Mouse (Mus musculus) kidney, adult 9 months (tissue): Measurements from ENCODE around the gene Trak1.
A peak's percentile ranks its signal among the peaks of the same experiment; 100 is the strongest.
"Not testable (repeated sequence)": the region's sequence is repeated elsewhere in the genome, so short reads cannot be mapped to it uniquely, and the experiment has no call there.

Experiments used
- DNase-seq: peaks from one replicate; pipeline ENCODE4 v3.0.0; 2022

Trak1 gene

GRCm38 (mm10) chr9:121443696-121444366, 146.5 kb downstream of the Trak1 start:
- peak; percentile 39 for DNase-seq

- DNase-seq = no peak
These were observed 147.0 kb downstream of the Trak1 start for GRCm38 (mm10) chr9:121444367-121444707.

DNA sequence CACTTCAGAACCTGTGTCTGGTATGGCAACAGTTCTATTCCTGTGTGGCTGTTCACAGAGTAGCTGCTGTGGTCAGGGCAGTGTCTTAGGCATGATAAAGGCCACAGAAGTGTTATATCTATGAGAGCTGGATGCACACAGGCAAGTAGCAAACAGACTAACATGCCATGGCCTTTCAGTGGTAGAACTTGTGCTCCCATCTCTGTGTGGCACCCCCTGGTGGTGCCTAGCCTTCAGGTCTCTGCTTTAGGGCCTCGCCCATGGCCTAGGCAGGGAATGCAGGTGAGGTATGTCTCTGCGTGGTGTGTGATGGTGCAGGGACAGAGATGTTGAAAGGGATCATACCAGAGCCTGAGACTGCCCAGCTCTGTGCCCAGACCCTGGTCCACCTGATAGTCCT, 148.1 kb downstream of the Trak1 start:
- DNase-seq = peak; percentile 43

DNA sequence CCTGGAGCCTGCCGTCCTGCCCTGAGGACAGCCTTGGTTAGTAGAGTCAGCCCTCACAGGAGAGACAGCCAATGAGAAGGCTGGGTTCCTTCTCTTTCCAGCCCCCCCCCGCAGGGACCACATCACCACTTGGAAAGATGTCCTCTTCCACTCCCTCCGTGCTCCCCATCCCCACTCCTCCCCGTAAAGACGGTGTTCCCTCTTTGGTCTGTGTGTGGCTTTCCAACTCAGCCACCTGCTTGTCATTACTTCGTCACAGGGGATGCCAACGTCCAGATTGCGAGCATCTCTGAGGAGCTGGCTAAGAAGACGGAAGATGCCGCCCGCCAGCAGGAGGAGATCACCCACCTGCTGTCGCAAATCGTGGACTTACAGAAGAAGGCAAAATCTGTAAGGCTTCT, 149.1 kb downstream of the Trak1 start:
- no peak for DNase-seq

DNA sequence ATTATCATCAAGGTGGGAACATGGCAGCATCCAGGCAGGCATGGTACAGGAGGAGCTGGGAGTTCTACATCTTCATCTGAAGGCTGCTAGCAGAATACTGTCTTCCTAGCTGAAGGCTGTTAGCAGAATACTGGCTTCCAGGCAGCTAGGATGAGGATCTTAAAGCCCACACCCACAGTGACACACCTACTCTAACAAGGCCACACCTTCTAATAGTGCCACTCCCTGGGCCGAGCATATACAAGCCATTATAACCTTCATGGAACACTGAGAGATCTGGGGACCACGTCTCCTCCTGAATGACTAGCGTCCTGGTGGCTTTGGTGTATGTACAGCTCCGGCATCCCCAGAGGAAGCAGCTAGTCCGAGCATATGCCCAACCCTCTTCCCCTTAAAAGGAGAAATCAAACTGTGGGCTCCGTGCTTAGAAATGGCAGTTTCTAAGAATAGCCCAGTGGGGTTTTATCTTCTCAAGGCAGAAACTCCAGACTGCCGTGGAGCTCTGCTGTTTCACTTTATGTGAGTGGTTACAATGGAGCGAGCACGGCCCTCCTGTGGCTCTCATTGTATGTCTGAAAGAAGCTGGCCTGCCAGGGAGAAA, 155.1 kb downstream of the Trak1 start:
- DNase-seq = not testable (repeated sequence)

GRCm38 (mm10) chr9:121454891-121455290, 157.6 kb downstream of the Trak1 start:
- DNase-seq = no peak

GRCm38 (mm10) chr9:121456739-121457515, 159.6 kb downstream of the Trak1 start:
- DNase-seq = no peak

DNA sequence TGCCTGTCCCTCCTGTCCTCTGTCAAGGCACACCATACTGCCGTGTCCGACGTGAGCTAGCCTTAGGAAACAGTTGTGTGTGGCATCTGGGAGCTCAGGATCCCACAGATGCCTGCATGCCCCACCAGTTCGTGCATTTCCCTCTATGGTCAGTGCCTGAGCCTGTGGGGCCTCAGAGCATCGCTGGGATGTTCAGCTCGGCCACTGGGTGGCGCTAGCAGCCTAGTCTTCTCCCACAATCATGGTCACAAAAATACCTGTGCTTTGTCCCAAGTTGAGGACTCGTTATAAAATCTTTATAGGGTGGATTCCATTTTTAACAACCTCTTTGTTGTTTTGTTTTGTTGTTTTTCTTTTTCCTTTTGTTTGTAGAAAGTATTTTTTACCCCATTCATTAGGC, 161.2 kb downstream of the Trak1 start:
- peak; percentile 47 for DNase-seq

GRCm38 (mm10) chr9:121459950-121460349, 162.6 kb downstream of the Trak1 start:
- DNase-seq = no peak

- DNase-seq = no peak
These were observed 163.2 kb downstream of the Trak1 start for GRCm38 (mm10) chr9:121460527-121460926.

- DNase-seq = no peak
These were observed 170.2 kb downstream of the Trak1 start for GRCm38 (mm10) chr9:121467460-121467859.

- no peak for DNase-seq
These were observed 172.4 kb downstream of the Trak1 start for GRCm38 (mm10) chr9:121469711-121470110.

DNA sequence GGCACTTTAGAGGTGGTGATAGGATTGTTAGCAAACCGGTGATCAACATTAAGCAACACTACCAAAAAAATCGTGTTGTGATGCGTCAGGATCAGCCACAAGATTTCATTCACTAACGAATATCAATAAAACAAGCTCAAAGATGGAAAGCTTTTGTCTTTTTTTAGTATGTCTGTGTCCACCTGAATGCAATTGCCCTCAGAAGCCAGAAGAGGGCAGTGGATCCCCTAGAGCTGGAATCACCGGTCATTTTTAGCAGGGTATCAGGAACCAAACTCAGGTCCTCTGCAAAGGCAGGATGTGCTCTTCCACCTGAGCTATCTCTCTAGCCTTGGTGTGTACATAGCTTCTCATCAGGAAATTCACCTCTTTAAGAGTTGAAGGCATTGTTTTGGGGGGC, 177.5 kb downstream of the Trak1 start:
- no peak for DNase-seq

GRCm38 (mm10) chr9:121475488-121476452, 178.5 kb downstream of the Trak1 start:
- DNase-seq = no peak

DNA sequence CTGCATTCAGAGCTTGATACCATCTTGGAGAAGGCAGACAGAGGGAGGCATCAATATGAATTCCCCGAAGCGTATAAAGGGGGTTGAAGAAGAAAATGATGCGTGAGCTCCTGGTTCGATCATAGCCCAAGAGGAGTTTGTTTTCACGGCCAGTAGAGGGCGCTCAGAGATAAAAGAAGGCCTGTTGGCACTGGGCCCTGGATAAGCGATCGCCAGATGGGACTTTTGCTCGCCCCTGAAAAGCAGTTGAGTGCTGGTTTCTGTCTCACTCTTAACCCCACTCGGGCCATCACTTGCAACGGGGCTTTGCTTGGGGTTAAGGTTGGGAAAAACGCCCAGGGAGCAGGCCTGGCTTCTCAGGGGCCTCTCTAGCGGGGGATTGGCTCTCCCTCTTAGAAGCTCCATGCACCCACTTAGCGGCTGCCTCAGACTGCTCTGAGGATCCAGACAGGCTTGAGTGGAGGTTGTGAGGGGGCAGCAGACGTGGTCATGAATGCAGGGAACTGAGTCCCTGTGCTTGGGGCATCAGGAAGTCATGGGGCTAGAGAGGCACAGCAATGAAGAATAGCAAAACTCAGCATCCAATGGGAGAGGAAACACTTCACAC, 180.1 kb downstream of the Trak1 start:
- peak; percentile 64 for DNase-seq

GRCm38 (mm10) chr9:121479453-121479852, 182.2 kb downstream of the Trak1 start:
- peak; percentile 68 for DNase-seq

GRCm38 (mm10) chr9:121487216-121487615, 189.9 kb downstream of the Trak1 start:
- DNase-seq = no peak

GRCm38 (mm10) chr9:121491592-121492240, 194.4 kb downstream of the Trak1 start:
- no peak for DNase-seq

- DNase-seq = no peak
These were observed 196.9 kb downstream of the Trak1 start for GRCm38 (mm10) chr9:121494006-121494767.

DNA sequence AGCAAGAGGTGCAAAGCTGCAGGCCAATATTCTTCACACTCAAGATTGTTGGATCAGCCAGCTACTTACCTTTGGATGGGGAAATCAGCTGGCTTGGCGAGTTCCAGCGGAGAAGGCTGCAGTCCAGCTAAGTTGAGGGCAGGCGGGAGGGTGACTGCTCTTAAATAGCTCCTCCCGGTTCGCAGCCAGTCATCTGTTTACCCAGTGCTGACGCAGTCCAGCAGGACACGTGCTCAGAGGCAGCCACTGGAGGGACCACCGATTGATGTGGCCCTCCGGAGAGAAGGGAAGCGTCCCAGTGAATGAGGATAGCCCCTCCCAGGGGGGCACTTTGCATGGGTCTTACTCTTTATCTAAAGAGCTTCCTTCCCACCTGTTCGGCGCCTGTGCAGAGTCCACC, 198.2 kb downstream of the Trak1 start, which contains the start of gene Cck:
TSS of gene Cck (minus strand) at position 166 of the 400 bp plus-strand sequence.
- DNase-seq = no peak

DNA sequence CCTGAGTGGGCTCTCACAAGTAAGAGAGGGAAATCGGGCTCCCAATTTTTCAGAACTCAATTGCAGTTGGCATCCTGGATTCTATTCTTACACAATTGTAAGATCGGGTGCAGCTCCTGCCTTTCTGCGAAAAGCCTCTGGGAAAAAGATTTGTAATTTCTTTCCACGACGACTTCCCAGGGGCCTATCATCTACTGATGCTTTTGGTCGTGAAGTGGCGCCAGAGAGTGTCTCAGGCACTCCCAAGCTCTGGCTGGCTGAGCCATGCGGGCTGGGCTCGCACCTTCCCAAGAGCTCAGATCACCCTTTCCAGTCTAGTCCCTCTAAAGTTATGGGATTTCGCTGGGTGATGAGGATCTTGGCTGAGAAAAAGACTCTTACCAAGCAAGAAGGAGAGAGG, 198.8 kb downstream of the Trak1 start:
- DNase-seq = no peak
